Mouse (Mus musculus) neural tube, embryonic 14.5 days (tissue): Measurements from ENCODE around the gene Akap1. TPM values are rescaled to one million over a fixed set of nuclear protein-coding genes. Genes with fewer than 3 reads are reported as not detected.

Experiments used
- ATAC-seq: fragments of 200-750 bp; cut with Nextera tagmentation; 2 replicates; pipeline ENCODE4 v1.8.0; 2017; ENCODE audit warnings: low read depth, mild to moderate bottlenecking, moderate TSS enrichment, moderate library complexity
- H3K27ac ChIP-seq: fragments of 300-500 bp; sonication (generic); 2 replicates; pipeline ENCODE4 v1.5.1; 2014; ENCODE audit warnings: low read depth, mild to moderate bottlenecking, control low read depth, low read length, moderate library complexity, mixed read lengths
- H3K27me3 ChIP-seq: fragments of 300-500 bp; sonication (generic); 2 replicates; pipeline ENCODE4 v1.6.1; 2014; ENCODE audit warnings: low read length; ENCODE audit not compliant: control insufficient read depth, insufficient read depth
- H3K36me3 ChIP-seq: fragments of 300-500 bp; sonication (generic); 2 replicates; pipeline ENCODE4 v1.6.1; 2014; ENCODE audit warnings: low read length, mixed read lengths; ENCODE audit not compliant: control insufficient read depth, insufficient read depth
- H3K4me1 ChIP-seq: fragments of 300-500 bp; sonication (generic); 2 replicates; pipeline ENCODE4 v1.6.1; 2014; ENCODE audit warnings: low read length; ENCODE audit not compliant: control insufficient read depth, insufficient read depth
- H3K4me2 ChIP-seq: fragments of 300-500 bp; sonication (generic); 2 replicates; pipeline ENCODE4 v1.6.1; 2014; ENCODE audit warnings: mild to moderate bottlenecking, low read depth, low read length, control low read depth
- H3K4me3 ChIP-seq: fragments of 300-500 bp; sonication (generic); 2 replicates; pipeline ENCODE4 v1.5.1; 2014; ENCODE audit warnings: low read depth, low read length, control low read depth, mixed read lengths
- H3K9ac ChIP-seq: fragments of 300-500 bp; sonication (generic); replicated peaks from 2 replicates; pipeline ENCODE4 v1.6.1; 2014; ENCODE audit warnings: low read depth, mild to moderate bottlenecking, control low read depth, low read length, mixed read lengths
- H3K9me3 ChIP-seq: fragments of 300-500 bp; sonication (generic); 2 replicates; pipeline ENCODE4 v1.6.1; 2016; ENCODE audit warnings: low read length; ENCODE audit not compliant: control insufficient read depth
- WGBS: fragments of 180-500 bp; shearing (Covaris S2); extraction: QIAGEN DNeasy Blood & Tissue Kit; methylation state at CpG from one replicate; pipeline ENCODE4 v1.1.7; 2014; 5-methylcytosine and 5-hydroxymethylcytosine counted together
- polyA plus RNA-seq: library from polyadenylated mRNA; unstranded; fragments of >200 nt; fragmentation: Nextera tagmentation; extraction: Ambion mirVana; gene quantifications from 2 replicates; pipeline ENCODE4 v1.2.1, GENCODE M21; 2014

The Akap1 gene
- polyA plus RNA-seq: 25.6 and 26.0 TPM in 2 replicates

- H3K27ac ChIP-seq: peak within 1 kb of the TSS; percentile 83
- WGBS: 3% methylated on average over 58 of the region's 60 CpGs
- ATAC-seq: peak; percentile 99
These were observed at the start of gene Akap1 for GRCm38 (mm10) chr11:88864458-88865197. Akap1 (minus strand) TSS chr11:88864586.

GRCm38 (mm10) chr11:88909388-88910036, 45.1 kb upstream of the Akap1 start:
- H3K27ac ChIP-seq: no peak overlapping the region
- no peak overlapping the region for H3K4me2 ChIP-seq
- H3K4me1 ChIP-seq: no peaks in the 10 kb centered on the region
- no peaks in the 10 kb centered on the region for H3K27me3 ChIP-seq
- H3K36me3 ChIP-seq: no peaks in the 10 kb centered on the region
- WGBS: 85% methylated on average over 8 of the region's 8 CpGs
- no peaks in the 10 kb centered on the region for H3K9me3 ChIP-seq
- no peak for ATAC-seq
- H3K9ac ChIP-seq: no peak overlapping the region
- H3K4me3 ChIP-seq: no peak overlapping the region

More at GRCm38 (mm10) chr11:88864458-88865197, at the start of gene Akap1:
- no peaks in the 10 kb centered on the region for H3K27me3 ChIP-seq
- 0 out of 2 replicates have a peak, but pooled peaks cover 3% of the 10 kb centered on the region for H3K4me1 ChIP-seq
- no peaks in the 10 kb centered on the region for H3K36me3 ChIP-seq
- H3K9ac ChIP-seq: peak within 1 kb of the TSS; percentile 61
- H3K4me3 ChIP-seq: peak within 1 kb of the TSS; percentile 80
- no peaks in the 10 kb centered on the region for H3K9me3 ChIP-seq
- peak within 1 kb of the TSS; percentile 99 for H3K4me2 ChIP-seq

GRCm38 (mm10) chr11:88908557-88909211, 44.3 kb upstream of the Akap1 start:
- H3K4me2 ChIP-seq: no peak overlapping the region

GRCm38 (mm10) chr11:88907886-88908285, 43.5 kb upstream of the Akap1 start:
- no peaks in the 10 kb centered on the region for H3K9me3 ChIP-seq
- no peaks in the 10 kb centered on the region for H3K36me3 ChIP-seq
- no peaks in the 10 kb centered on the region for H3K27me3 ChIP-seq
- no peak overlapping the region for H3K4me3 ChIP-seq
- no peak overlapping the region for H3K27ac ChIP-seq
- 94% methylated on average over 7 of the region's 7 CpGs for WGBS
- H3K9ac ChIP-seq: no peak overlapping the region
- no peak overlapping the region for H3K4me2 ChIP-seq
- no peaks in the 10 kb centered on the region for H3K4me1 ChIP-seq
- no peak for ATAC-seq

More at GRCm38 (mm10) chr11:88908557-88909211, 44.3 kb upstream of the Akap1 start:
- Histone ChIP-seq H3K27me3 (no peaks in the 10 kb centered on the region), H3K4me1 (no peaks in the 10 kb centered on the region), H3K9ac (no peak overlapping the region), H3K27ac (no peak overlapping the region), H3K4me3 (no peak overlapping the region), H3K9me3 (no peaks in the 10 kb centered on the region), H3K36me3 (no peaks in the 10 kb centered on the region)
- 96% methylated on average over 1 of the region's 1 CpGs for WGBS
- ATAC-seq: no peak

GRCm38 (mm10) chr11:88905621-88906020, 41.2 kb upstream of the Akap1 start:
- ATAC-seq: no peak
- H3K4me1 ChIP-seq: no peaks in the 10 kb centered on the region
- 42% methylated on average over 2 of the region's 2 CpGs for WGBS
- no peaks in the 10 kb centered on the region for H3K27me3 ChIP-seq
- no peak overlapping the region for H3K4me2 ChIP-seq
- H3K4me3 ChIP-seq: no peak overlapping the region
- no peak overlapping the region for H3K9ac ChIP-seq
- H3K36me3 ChIP-seq: no peaks in the 10 kb centered on the region
- H3K9me3 ChIP-seq: no peaks in the 10 kb centered on the region
- H3K27ac ChIP-seq: no peak overlapping the region

GRCm38 (mm10) chr11:88904080-88904479, 39.7 kb upstream of the Akap1 start:
- Histone ChIP-seq H3K27me3 (no peaks in the 10 kb centered on the region), H3K4me2 (no peak overlapping the region), H3K27ac (no peak overlapping the region), H3K36me3 (no peaks in the 10 kb centered on the region), H3K9me3 (no peaks in the 10 kb centered on the region), H3K4me3 (no peak overlapping the region), H3K4me1 (no peaks in the 10 kb centered on the region), H3K9ac (no peak overlapping the region)
- ATAC-seq: no peak
- WGBS: 70% methylated on average over 2 of the region's 2 CpGs

GRCm38 (mm10) chr11:88902762-88903161, 38.4 kb upstream of the Akap1 start:
- Histone ChIP-seq H3K4me3 (no peak overlapping the region), H3K27me3 (no peaks in the 10 kb centered on the region), H3K27ac (no peak overlapping the region), H3K9me3 (no peaks in the 10 kb centered on the region), H3K36me3 (no peaks in the 10 kb centered on the region), H3K4me2 (no peak overlapping the region), H3K9ac (no peak overlapping the region), H3K4me1 (no peaks in the 10 kb centered on the region)
- ATAC-seq: no peak
- 92% methylated on average over 6 of the region's 6 CpGs for WGBS

GRCm38 (mm10) chr11:88901341-88901802, 37.0 kb upstream of the Akap1 start:
- Histone ChIP-seq H3K27me3 (no peaks in the 10 kb centered on the region), H3K4me2 (no peak overlapping the region), H3K9ac (no peak overlapping the region), H3K36me3 (no peaks in the 10 kb centered on the region), H3K4me3 (no peak overlapping the region), H3K9me3 (no peaks in the 10 kb centered on the region), H3K4me1 (no peaks in the 10 kb centered on the region), H3K27ac (no peak overlapping the region)
- WGBS: 87% methylated on average over 7 of the region's 7 CpGs
- no peak for ATAC-seq

- WGBS: 90% methylated on average over 6 of the region's 6 CpGs
- no peak overlapping the region for H3K27ac ChIP-seq
- no peak for ATAC-seq
- H3K9me3 ChIP-seq: no peaks in the 10 kb centered on the region
- no peaks in the 10 kb centered on the region for H3K4me1 ChIP-seq
- no peaks in the 10 kb centered on the region for H3K27me3 ChIP-seq
- H3K36me3 ChIP-seq: no peaks in the 10 kb centered on the region
- no peak overlapping the region for H3K4me2 ChIP-seq
- H3K4me3 ChIP-seq: no peak overlapping the region
- H3K9ac ChIP-seq: no peak overlapping the region
These were observed 35.2 kb upstream of the Akap1 start for GRCm38 (mm10) chr11:88899561-88899960.
